Mouse (Mus musculus): ENCODE results near the gene Ccdc169. TPM values are rescaled to one million over a fixed set of nuclear protein-coding genes. Genes with fewer than 3 reads are reported as not detected.

Ccdc169 gene
- polyA plus RNA-seq, 1 experiment from 2014 or later = 0.20 TPM

DNA sequence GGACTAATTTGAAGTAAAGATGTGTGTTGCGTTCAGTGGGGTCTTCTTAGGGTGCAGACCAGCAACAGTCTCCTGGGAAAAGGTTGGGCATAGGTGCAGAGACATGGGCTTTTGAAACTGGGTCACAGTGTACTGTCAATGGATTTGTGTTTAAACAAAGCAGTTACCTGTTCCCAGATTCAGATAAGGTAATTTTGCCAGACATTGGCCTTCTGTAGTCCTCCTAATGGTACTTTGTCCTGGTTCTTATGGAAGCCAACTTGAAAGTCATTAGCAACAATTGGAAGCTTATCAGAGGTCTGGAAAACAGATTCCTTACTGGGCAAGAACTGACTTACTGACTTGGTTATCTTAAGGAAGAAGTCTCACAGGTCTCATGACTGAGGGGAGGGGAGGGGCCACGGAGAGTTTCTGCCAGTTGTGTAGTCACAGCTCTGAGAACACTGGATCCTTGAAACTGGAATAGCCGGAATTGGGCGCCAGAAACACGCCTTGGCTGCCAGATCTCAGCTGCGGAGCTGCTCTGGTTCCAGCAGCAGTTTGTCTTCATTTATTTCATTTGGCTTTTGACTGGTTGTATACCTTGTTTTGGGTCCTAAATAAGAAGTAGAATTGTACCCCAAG is 17.8 kb upstream of the Ccdc169 start:
- no peaks in the 10 kb centered on the region; the same call in 1 of the 2 replicates for H3K4me1 ChIP-seq (replicated peaks; ENCODE audit: insufficient read depth, low read length)
- no peak overlapping the region for H3K4me2 ChIP-seq (ENCODE audit: low read length)
- DNase-seq (ENCODE audit: low spot score) = no peak

GRCm38 (mm10) chr3:55122336-55122870 is 14.7 kb upstream of the Ccdc169 start:
- H3K27ac ChIP-seq = no peak overlapping the region
- WGBS = 88% methylated on average over 3 of the region's 3 CpGs

More for the DNA sequence above, 17.8 kb upstream of the Ccdc169 start:
- Histone ChIP-seq H3K27ac (no peak overlapping the region), H3K9me3 (replicated peaks; ENCODE audit: low read length) (no peaks in the 10 kb centered on the region), H3K36me3 (ENCODE audit: insufficient read depth, low read length) (peaks cover 57% of the 10 kb centered on the region), H3K9ac (ENCODE audit: low read depth, low read length) (no peak overlapping the region), H3K4me3 (replicated peaks; ENCODE audit: low read depth, low read length) (no peak overlapping the region), H3K27me3 (ENCODE audit: insufficient read depth, low read length) (no peaks in the 10 kb centered on the region)
- WGBS = 85% methylated on average over 6 of the region's 6 CpGs
- TF ChIP-seq CTCF (IDR thresholded peaks at IDR 0.05; ENCODE audit: low read depth) = no peak
- ATAC-seq (replicated peaks; ENCODE audit: low FRiP score, low read depth) = no peak

GRCm38 (mm10) chr3:55123064-55123463 is 14.1 kb upstream of the Ccdc169 start:
- no peak overlapping the region for H3K4me2 ChIP-seq (ENCODE audit: low read length)
- no peaks in the 10 kb centered on the region for H3K4me1 ChIP-seq (replicated peaks; ENCODE audit: insufficient read depth, low read length)
- no peak for TF ChIP-seq CTCF (IDR thresholded peaks at IDR 0.05; ENCODE audit: low read depth)
- no peaks in the 10 kb centered on the region for H3K27me3 ChIP-seq (ENCODE audit: insufficient read depth, low read length)
- H3K9ac ChIP-seq (ENCODE audit: low read depth, low read length) = no peak overlapping the region
- peaks cover 72% of the 10 kb centered on the region for H3K36me3 ChIP-seq (ENCODE audit: insufficient read depth, low read length)
- H3K9me3 ChIP-seq (replicated peaks; ENCODE audit: low read length) = no peaks in the 10 kb centered on the region
- ATAC-seq (replicated peaks; ENCODE audit: low FRiP score, low read depth) (no peak), DNase-seq (ENCODE audit: low spot score) (no peak)
- 78% methylated on average over 4 of the region's 4 CpGs for WGBS
- no peak overlapping the region for H3K27ac ChIP-seq
- no peak overlapping the region for H3K4me3 ChIP-seq (replicated peaks; ENCODE audit: low read depth, low read length)

More at GRCm38 (mm10) chr3:55122336-55122870, 14.7 kb upstream of the Ccdc169 start:
- Histone ChIP-seq H3K9ac (ENCODE audit: low read depth, low read length) (no peak overlapping the region), H3K4me2 (ENCODE audit: low read length) (no peak overlapping the region), H3K4me3 (replicated peaks; ENCODE audit: low read depth, low read length) (no peak overlapping the region), H3K36me3 (ENCODE audit: insufficient read depth, low read length) (peaks cover 71% of the 10 kb centered on the region), H3K9me3 (replicated peaks; ENCODE audit: low read length) (no peaks in the 10 kb centered on the region), H3K27me3 (ENCODE audit: insufficient read depth, low read length) (no peaks in the 10 kb centered on the region), H3K4me1 (replicated peaks; ENCODE audit: insufficient read depth, low read length) (no peaks in the 10 kb centered on the region)
- DNase-seq (ENCODE audit: low spot score) (no peak), ATAC-seq (replicated peaks; ENCODE audit: low FRiP score, low read depth) (no peak)
- TF ChIP-seq CTCF (IDR thresholded peaks at IDR 0.05; ENCODE audit: low read depth) = no peak

DNA sequence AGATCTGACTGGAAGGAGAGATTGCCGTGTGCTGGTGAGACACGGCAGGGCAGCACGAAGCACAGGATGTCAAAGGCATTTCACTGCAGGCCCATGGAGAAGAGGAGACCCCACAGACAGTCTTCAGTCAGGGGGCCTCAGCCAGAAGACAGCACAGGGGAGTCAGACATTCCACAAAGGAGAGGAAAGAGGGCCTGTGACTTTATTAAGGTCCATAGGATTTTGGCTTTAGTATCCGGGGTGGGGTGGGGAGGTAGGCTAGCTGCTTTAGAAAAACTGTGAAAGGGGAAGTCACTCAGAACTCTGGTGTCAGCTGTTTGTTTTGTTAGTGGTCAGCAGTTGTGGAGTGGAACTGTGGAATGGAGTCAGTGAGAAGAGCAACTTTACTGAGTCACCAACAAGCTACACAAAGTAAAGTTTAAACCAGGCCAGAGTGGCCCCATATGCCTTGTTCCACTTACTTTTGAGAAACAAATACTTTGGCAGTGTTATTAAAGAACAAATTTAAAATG is 7.9 kb upstream of the Ccdc169 start:
- peaks cover 52% of the 10 kb centered on the region for H3K36me3 ChIP-seq (ENCODE audit: insufficient read depth, low read length)
- ATAC-seq (replicated peaks; ENCODE audit: low FRiP score, low read depth) (no peak), DNase-seq (ENCODE audit: low spot score) (no peak)
- H3K27me3 ChIP-seq (ENCODE audit: insufficient read depth, low read length) = no peaks in the 10 kb centered on the region
- H3K4me3 ChIP-seq (replicated peaks; ENCODE audit: low read depth, low read length) = no peak overlapping the region
- H3K27ac ChIP-seq = no peak overlapping the region
- no peaks in the 10 kb centered on the region for H3K4me1 ChIP-seq (replicated peaks; ENCODE audit: insufficient read depth, low read length)
- H3K9me3 ChIP-seq (replicated peaks; ENCODE audit: low read length) = no peaks in the 10 kb centered on the region
- 76% methylated on average over 4 of the region's 4 CpGs for WGBS
- no peak overlapping the region for H3K9ac ChIP-seq (ENCODE audit: low read depth, low read length)
- H3K4me2 ChIP-seq (ENCODE audit: low read length) = no peak overlapping the region
- no peak for TF ChIP-seq CTCF (IDR thresholded peaks at IDR 0.05; ENCODE audit: low read depth)

DNA sequence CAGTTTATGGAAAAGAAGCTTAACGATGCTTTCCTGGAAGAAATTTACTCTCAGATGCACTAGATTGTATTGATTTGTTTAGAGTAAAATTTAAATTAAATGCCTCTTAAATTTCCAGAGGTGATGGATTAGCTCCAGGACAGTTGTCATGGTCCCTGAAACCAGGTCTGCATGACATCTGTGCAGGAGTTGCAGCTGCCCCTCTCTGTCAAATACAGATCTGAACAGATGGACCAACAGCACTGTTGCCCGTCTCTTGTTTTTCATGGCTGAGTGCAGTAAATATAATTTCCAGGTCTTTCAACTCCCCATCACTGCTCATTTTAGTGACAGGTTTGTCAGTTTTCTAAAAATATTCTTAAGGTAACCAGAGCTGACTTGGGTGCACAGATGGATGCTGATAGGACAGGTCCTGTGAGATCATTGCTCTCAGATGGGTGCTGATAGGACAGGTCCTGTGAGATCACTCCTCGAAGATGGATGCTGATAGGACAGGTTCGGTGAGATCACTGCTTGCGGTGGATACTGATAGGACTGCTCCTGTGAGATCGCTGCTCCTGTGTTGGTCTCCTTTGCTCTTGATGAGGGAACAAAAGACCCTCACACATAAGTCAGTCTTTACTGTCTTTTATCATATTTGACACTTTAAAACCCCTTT is 5.4 kb upstream of the Ccdc169 start:
- no peak overlapping the region for H3K27ac ChIP-seq
- no peaks in the 10 kb centered on the region for H3K27me3 ChIP-seq (ENCODE audit: insufficient read depth, low read length)
- no peaks in the 10 kb centered on the region for H3K9me3 ChIP-seq (replicated peaks; ENCODE audit: low read length)
- no peak for ATAC-seq (replicated peaks; ENCODE audit: low FRiP score, low read depth)
- H3K9ac ChIP-seq (ENCODE audit: low read depth, low read length) = no peak overlapping the region
- no peak for TF ChIP-seq CTCF (IDR thresholded peaks at IDR 0.05; ENCODE audit: low read depth)
- H3K4me2 ChIP-seq (ENCODE audit: low read length) = no peak overlapping the region
- no peaks in the 10 kb centered on the region for H3K4me1 ChIP-seq (replicated peaks; ENCODE audit: insufficient read depth, low read length)
- WGBS = 92% methylated on average over 6 of the region's 6 CpGs
- H3K36me3 ChIP-seq (ENCODE audit: insufficient read depth, low read length) = peaks cover 52% of the 10 kb centered on the region
- no peak overlapping the region for H3K4me3 ChIP-seq (replicated peaks; ENCODE audit: low read depth, low read length)
- no peak for DNase-seq (ENCODE audit: low spot score)

- no peak overlapping the region for H3K4me2 ChIP-seq (ENCODE audit: low read length)
- no peak overlapping the region for H3K4me3 ChIP-seq (replicated peaks; ENCODE audit: low read depth, low read length)
- H3K9me3 ChIP-seq (replicated peaks; ENCODE audit: low read length) = no peaks in the 10 kb centered on the region
- no peak for ATAC-seq (replicated peaks; ENCODE audit: low FRiP score, low read depth)
- DNase-seq (ENCODE audit: low spot score) = no peak
- H3K27me3 ChIP-seq (ENCODE audit: insufficient read depth, low read length) = no peaks in the 10 kb centered on the region
- H3K36me3 ChIP-seq (ENCODE audit: insufficient read depth, low read length) = peaks cover 14% of the 10 kb centered on the region
- no peak overlapping the region for H3K9ac ChIP-seq (ENCODE audit: low read depth, low read length)
- no peak overlapping the region for H3K27ac ChIP-seq
- WGBS = 82% methylated on average over 12 of the region's 12 CpGs
- no peaks in the 10 kb centered on the region for H3K4me1 ChIP-seq (replicated peaks; ENCODE audit: insufficient read depth, low read length)
- TF ChIP-seq CTCF (IDR thresholded peaks at IDR 0.05; ENCODE audit: low read depth) = no peak
Observed at GRCm38 (mm10) chr3:55139837-55140236, 2.7 kb downstream of the Ccdc169 start.

All from kidney, postnatal 0 days (tissue).